Mouse (Mus musculus) olfactory bulb, adult 2 months (tissue): ENCODE measurements around the gene Ager.

ENCODE experiments used
- CTCF ChIP-seq: fragments of 200-500 bp; IDR thresholded peaks from 2 replicates; pipeline ENCODE4 v1.5.1; 2012; ENCODE audit warnings: low read depth, mild to moderate bottlenecking, low read length, moderate library complexity; ENCODE audit not compliant: insufficient read depth
- POLR2A ChIP-seq: fragments of 200-500 bp; IDR thresholded peaks from 2 replicates; pipeline ENCODE4 v1.6.1; 2012; ENCODE audit warnings: mild to moderate bottlenecking, low read depth, low read length, moderate library complexity; ENCODE audit not compliant: insufficient read depth

DNA sequence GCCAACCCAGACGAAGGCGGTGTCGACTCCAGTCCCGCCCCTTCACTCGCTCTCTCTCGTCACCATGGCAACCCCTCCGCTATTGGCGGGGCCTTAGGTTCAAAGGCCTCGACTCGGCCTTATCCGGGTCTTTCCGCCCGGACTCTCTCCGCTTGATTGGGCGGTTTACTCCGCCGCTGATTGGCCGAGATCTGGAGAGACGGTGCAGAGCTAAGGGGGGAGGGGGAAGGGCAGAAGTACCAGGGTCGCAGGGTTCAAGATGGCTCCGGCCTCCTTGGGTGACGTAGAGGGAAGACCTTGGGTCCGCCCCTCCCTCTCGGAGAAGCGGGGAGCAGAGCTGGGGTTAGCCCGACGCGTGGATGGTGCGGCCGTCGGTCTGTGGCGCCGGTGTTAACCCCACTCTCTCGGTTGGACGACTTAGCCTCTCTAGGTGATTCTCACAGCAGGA is 6.4 kb downstream of the Ager start, which contains the start of gene Agpat1:
- TF ChIP-seq POLR2A (peak; percentile 76), CTCF (no peak)
